Mouse (Mus musculus): ENCODE data around the gene Ahcyl1. TPM values are rescaled to one million over a fixed set of nuclear protein-coding genes. Genes with fewer than 3 reads are reported as not detected.
A peak's percentile ranks its signal among the peaks of the same experiment; 100 is the strongest.

Gene Ahcyl1
- polyA plus RNA-seq, 1 experiment from 2014 or later, result 98.2 TPM

GRCm38 (mm10) chr3:107696910-107697309, 550 bp upstream of the Ahcyl1 start:
- H3K36me3 ChIP-seq, result no peaks in the 10 kb centered on the region
- 30% methylated on average over 3 of the region's 3 CpGs for WGBS
- H3K4me3 ChIP-seq, result peak overlapping the region; percentile 79
- peaks cover 23% of the 10 kb centered on the region for H3K4me1 ChIP-seq
- peak overlapping the region; percentile 67 for H3K27ac ChIP-seq
- H3K9me3 ChIP-seq (replicated peaks), result no peaks in the 10 kb centered on the region
- no peaks in the 10 kb centered on the region for H3K27me3 ChIP-seq (ENCODE audit: low read depth, poor library complexity, severe bottlenecking)
- no peak for DNase-seq (ENCODE audit: low spot score)

- 9% methylated on average over 16 of the region's 16 CpGs for WGBS
- H3K4me3 ChIP-seq, result peak overlapping the region; percentile 79
- peak overlapping the region; percentile 97 for H3K27ac ChIP-seq
- peaks cover 32% of the 10 kb centered on the region for H3K4me1 ChIP-seq
- no peaks in the 10 kb centered on the region for H3K9me3 ChIP-seq (replicated peaks)
- DNase-seq (ENCODE audit: low spot score), result peak; percentile 36
- H3K27me3 ChIP-seq (ENCODE audit: low read depth, poor library complexity, severe bottlenecking), result no peaks in the 10 kb centered on the region
- no peaks in the 10 kb centered on the region for H3K36me3 ChIP-seq
Observed at GRCm38 (mm10) chr3:107695219-107695947, 977 bp downstream of the Ahcyl1 start.

GRCm38 (mm10) chr3:107694256-107694900, 2.0 kb downstream of the Ahcyl1 start:
- 0 out of 2 replicates have a peak, but pooled peaks cover 3% of the 10 kb centered on the region for H3K36me3 ChIP-seq
- H3K9me3 ChIP-seq (replicated peaks), result no peaks in the 10 kb centered on the region
- no peak for DNase-seq (ENCODE audit: low spot score)
- H3K27me3 ChIP-seq (ENCODE audit: low read depth, poor library complexity, severe bottlenecking), result no peaks in the 10 kb centered on the region
- H3K27ac ChIP-seq, result no peak overlapping the region
- peak overlapping the region; percentile 79 for H3K4me3 ChIP-seq
- H3K4me1 ChIP-seq, result peaks cover 37% of the 10 kb centered on the region
- WGBS, result 82% methylated on average over 2 of the region's 2 CpGs

GRCm38 (mm10) chr3:107690366-107690765, 6.0 kb downstream of the Ahcyl1 start:
- Histone ChIP-seq H3K27me3 (ENCODE audit: low read depth, poor library complexity, severe bottlenecking) (no peaks in the 10 kb centered on the region), H3K4me1 (peaks cover 32% of the 10 kb centered on the region), H3K36me3 (0 out of 2 replicates have a peak, but pooled peaks cover 4% of the 10 kb centered on the region), H3K27ac (no peak overlapping the region), H3K4me3 (no peak overlapping the region), H3K9me3 (replicated peaks) (no peaks in the 10 kb centered on the region)
- no peak for DNase-seq (ENCODE audit: low spot score)
- WGBS, result 90% methylated on average over 2 of the region's 2 CpGs

GRCm38 (mm10) chr3:107689245-107689644, 7.1 kb downstream of the Ahcyl1 start:
- Histone ChIP-seq H3K4me1 (peaks cover 23% of the 10 kb centered on the region), H3K36me3 (peaks cover 7% of the 10 kb centered on the region; the same call in 1 of the 2 replicates), H3K4me3 (no peak overlapping the region), H3K9me3 (replicated peaks) (no peaks in the 10 kb centered on the region), H3K27ac (no peak overlapping the region), H3K27me3 (ENCODE audit: low read depth, poor library complexity, severe bottlenecking) (no peaks in the 10 kb centered on the region)
- DNase-seq (ENCODE audit: low spot score), result no peak

- Histone ChIP-seq H3K27ac (no peak overlapping the region), H3K4me1 (peaks cover 16% of the 10 kb centered on the region), H3K4me3 (no peak overlapping the region), H3K27me3 (ENCODE audit: low read depth, poor library complexity, severe bottlenecking) (no peaks in the 10 kb centered on the region), H3K9me3 (replicated peaks) (no peaks in the 10 kb centered on the region), H3K36me3 (peaks cover 7% of the 10 kb centered on the region; the same call in 1 of the 2 replicates)
- 97% methylated on average over 1 of the region's 1 CpGs for WGBS
- no peak for DNase-seq (ENCODE audit: low spot score)
Observed at GRCm38 (mm10) chr3:107688236-107688635, 8.1 kb downstream of the Ahcyl1 start.

- Histone ChIP-seq H3K27me3 (ENCODE audit: low read depth, poor library complexity, severe bottlenecking) (no peaks in the 10 kb centered on the region), H3K36me3 (peaks cover 7% of the 10 kb centered on the region; the same call in 1 of the 2 replicates), H3K4me1 (peaks cover 20% of the 10 kb centered on the region), H3K9me3 (replicated peaks) (no peaks in the 10 kb centered on the region), H3K4me3 (no peak overlapping the region), H3K27ac (no peak overlapping the region)
- DNase-seq (ENCODE audit: low spot score), result no peak
- 90% methylated on average over 3 of the region's 3 CpGs for WGBS
Observed at GRCm38 (mm10) chr3:107686276-107686977, 9.9 kb downstream of the Ahcyl1 start.

GRCm38 (mm10) chr3:107685652-107686051, 10.7 kb downstream of the Ahcyl1 start:
- peaks cover 7% of the 10 kb centered on the region; the same call in 1 of the 2 replicates for H3K36me3 ChIP-seq
- no peak overlapping the region for H3K4me3 ChIP-seq
- WGBS, result 90% methylated on average over 2 of the region's 2 CpGs
- H3K4me1 ChIP-seq, result peaks cover 22% of the 10 kb centered on the region
- DNase-seq (ENCODE audit: low spot score), result no peak
- H3K27me3 ChIP-seq (ENCODE audit: low read depth, poor library complexity, severe bottlenecking), result no peaks in the 10 kb centered on the region
- no peak overlapping the region for H3K27ac ChIP-seq
- H3K9me3 ChIP-seq (replicated peaks), result no peaks in the 10 kb centered on the region

GRCm38 (mm10) chr3:107683587-107683986, 12.8 kb downstream of the Ahcyl1 start:
- H3K4me1 ChIP-seq, result peaks cover 22% of the 10 kb centered on the region
- WGBS, result 88% methylated on average over 1 of the region's 1 CpGs
- no peak for DNase-seq (ENCODE audit: low spot score)
- no peak overlapping the region for H3K4me3 ChIP-seq
- no peak overlapping the region for H3K27ac ChIP-seq
- H3K36me3 ChIP-seq, result peaks cover 3% of the 10 kb centered on the region; the same call in 1 of the 2 replicates
- no peaks in the 10 kb centered on the region for H3K9me3 ChIP-seq (replicated peaks)
- no peaks in the 10 kb centered on the region for H3K27me3 ChIP-seq (ENCODE audit: low read depth, poor library complexity, severe bottlenecking)

GRCm38 (mm10) chr3:107680790-107681576, 15.4 kb downstream of the Ahcyl1 start:
- Histone ChIP-seq H3K9me3 (replicated peaks) (no peaks in the 10 kb centered on the region), H3K27me3 (ENCODE audit: low read depth, poor library complexity, severe bottlenecking) (no peaks in the 10 kb centered on the region), H3K4me3 (no peak overlapping the region), H3K4me1 (peaks cover 22% of the 10 kb centered on the region), H3K36me3 (peaks cover 22% of the 10 kb centered on the region), H3K27ac (no peak overlapping the region)
- WGBS, result 72% methylated on average over 7 of the region's 7 CpGs
- DNase-seq (ENCODE audit: low spot score), result no peak

GRCm38 (mm10) chr3:107671509-107671908, 24.9 kb downstream of the Ahcyl1 start:
- H3K4me1 ChIP-seq, result no peaks in the 10 kb centered on the region
- WGBS, result 96% methylated on average over 2 of the region's 2 CpGs
- peaks cover 100% of the 10 kb centered on the region for H3K36me3 ChIP-seq

GRCm38 (mm10) chr3:107670500-107670899, 25.9 kb downstream of the Ahcyl1 start:
- Histone ChIP-seq H3K4me1 (no peaks in the 10 kb centered on the region), H3K36me3 (peaks cover 100% of the 10 kb centered on the region), H3K9me3 (replicated peaks) (no peaks in the 10 kb centered on the region), H3K27ac (no peak overlapping the region), H3K27me3 (ENCODE audit: low read depth, poor library complexity, severe bottlenecking) (no peaks in the 10 kb centered on the region), H3K4me3 (no peak overlapping the region)
- 91% methylated on average over 4 of the region's 4 CpGs for WGBS
- DNase-seq (ENCODE audit: low spot score), result no peak

More at GRCm38 (mm10) chr3:107671509-107671908, 24.9 kb downstream of the Ahcyl1 start:
- Histone ChIP-seq H3K9me3 (replicated peaks) (no peaks in the 10 kb centered on the region), H3K4me3 (no peak overlapping the region), H3K27me3 (ENCODE audit: low read depth, poor library complexity, severe bottlenecking) (no peaks in the 10 kb centered on the region), H3K27ac (no peak overlapping the region)
- no peak for DNase-seq (ENCODE audit: low spot score)
